Mouse (Mus musculus): ENCODE results near the gene 4930519G04Rik.

GRCm38 (mm10) chr5:114922998-114923473 lies 69.6 kb downstream of the 4930519G04Rik start, which contains the start of gene Oasl1:
- TF ChIP-seq POLR2A (IDR thresholded peaks at IDR 0.05; ENCODE audit: extremely low read depth, insufficient read depth, low read length) (no peak), CTCF (IDR thresholded peaks at IDR 0.05; ENCODE audit: extremely low read depth, insufficient read depth, low read length) (no peak)
